Mouse (Mus musculus) hindbrain, embryonic 14.5 days (tissue): ENCODE results near the gene Cd59b. TPM values are rescaled to one million over a fixed set of nuclear protein-coding genes. Genes with fewer than 3 reads are reported as not detected.
A peak's percentile ranks its signal among the peaks of the same experiment; 100 is the strongest.
"Not testable (repeated sequence)": the region's sequence is repeated elsewhere in the genome, so short reads cannot be mapped to it uniquely, and the experiment has no call there.

Experiments used
- ATAC-seq: fragments of 200-750 bp; cut with Nextera tagmentation; 2 replicates; pipeline ENCODE4 v1.8.0; 2017; ENCODE audit warnings: moderate number of reproducible peaks, mild to moderate bottlenecking, moderate TSS enrichment, moderate library complexity; ENCODE audit not compliant: low FRiP score
- DNase-seq: peaks from one replicate; pipeline ENCODE4 v3.0.0-alpha.2; 2015; ENCODE audit warnings: low spot score
- H3K27ac ChIP-seq: fragments of 300-500 bp; sonication (generic); 2 replicates; pipeline ENCODE4 v1.5.1; 2014; ENCODE audit warnings: mild to moderate bottlenecking, moderate library complexity
- H3K27me3 ChIP-seq: fragments of 300-500 bp; sonication (generic); 2 replicates; pipeline ENCODE4 v1.6.1; 2014; ENCODE audit warnings: mild to moderate bottlenecking, low read length, mixed read lengths; ENCODE audit not compliant: control insufficient read depth, insufficient read depth
- H3K36me3 ChIP-seq: fragments of 300-500 bp; sonication (generic); replicated peaks from 2 replicates; pipeline ENCODE4 v1.6.1; 2014; ENCODE audit not compliant: control insufficient read depth, insufficient read depth
- H3K4me1 ChIP-seq: fragments of 300-500 bp; sonication (generic); replicated peaks from 2 replicates; pipeline ENCODE4 v1.6.1; 2014; ENCODE audit warnings: antibody characterized with exemption, low read length, mixed read lengths; ENCODE audit not compliant: control insufficient read depth, insufficient read depth
- H3K4me2 ChIP-seq: fragments of 300-500 bp; sonication (generic); replicated peaks from 2 replicates; pipeline ENCODE4 v1.6.1; 2014; ENCODE audit warnings: mild to moderate bottlenecking, moderate library complexity
- H3K4me3 ChIP-seq: fragments of 300-500 bp; sonication (generic); replicated peaks from 2 replicates; pipeline ENCODE4 v1.5.1; 2014; ENCODE audit warnings: mild to moderate bottlenecking, low read length
- H3K9ac ChIP-seq: fragments of 300-500 bp; sonication (generic); 2 replicates; pipeline ENCODE4 v1.6.1; 2014
- H3K9me3 ChIP-seq: fragments of 300-500 bp; sonication (generic); 2 replicates; pipeline ENCODE4 v1.6.1; 2016; ENCODE audit warnings: low read length; ENCODE audit not compliant: control insufficient read depth
- WGBS: fragments of 180-500 bp; shearing (Covaris S2); extraction: QIAGEN DNeasy Blood & Tissue Kit; methylation state at CpG from one replicate; pipeline ENCODE4 v1.1.7; 2014; 5-methylcytosine and 5-hydroxymethylcytosine counted together
- polyA plus RNA-seq: library from polyadenylated mRNA; unstranded; fragments of >200 nt; fragmentation: Nextera tagmentation; extraction: Ambion mirVana; gene quantifications from 2 replicates; pipeline ENCODE4 v1.2.1, GENCODE M21; 2014

Gene Cd59b
- polyA plus RNA-seq, 1 experiment from 2014 or later: 3.2 TPM

DNA sequence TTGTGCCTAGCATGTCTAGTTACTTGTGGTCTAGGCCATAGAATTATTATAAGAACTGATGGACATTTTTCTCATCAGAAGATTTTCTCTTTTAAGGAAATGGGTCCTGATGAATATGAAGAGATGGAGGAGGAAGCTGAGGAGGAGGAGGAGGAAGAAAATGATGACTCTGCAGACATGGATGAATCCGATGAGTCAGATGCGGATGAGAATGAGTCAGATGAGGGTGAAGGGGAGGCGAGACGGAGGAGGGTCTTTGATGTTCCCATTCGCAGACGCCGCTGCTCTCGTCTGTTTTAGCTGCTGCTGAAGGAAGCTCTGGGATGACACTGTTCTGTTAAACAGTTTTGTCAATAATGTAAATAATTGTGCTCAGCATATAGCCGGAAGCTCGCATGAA, 9.9 kb upstream of the Cd59b start:
- Histone ChIP-seq H3K27me3 (no peaks in the 10 kb centered on the region), H3K27ac (no peak overlapping the region), H3K4me3 (no peak overlapping the region), H3K4me2 (no peak overlapping the region), H3K9me3 (no peaks in the 10 kb centered on the region), H3K4me1 (no peaks in the 10 kb centered on the region), H3K36me3 (peaks cover 41% of the 10 kb centered on the region), H3K9ac (no peak overlapping the region)
- WGBS: 85% methylated on average over 10 of the region's 10 CpGs
- ATAC-seq: no peak
- DNase-seq: no peak

DNA sequence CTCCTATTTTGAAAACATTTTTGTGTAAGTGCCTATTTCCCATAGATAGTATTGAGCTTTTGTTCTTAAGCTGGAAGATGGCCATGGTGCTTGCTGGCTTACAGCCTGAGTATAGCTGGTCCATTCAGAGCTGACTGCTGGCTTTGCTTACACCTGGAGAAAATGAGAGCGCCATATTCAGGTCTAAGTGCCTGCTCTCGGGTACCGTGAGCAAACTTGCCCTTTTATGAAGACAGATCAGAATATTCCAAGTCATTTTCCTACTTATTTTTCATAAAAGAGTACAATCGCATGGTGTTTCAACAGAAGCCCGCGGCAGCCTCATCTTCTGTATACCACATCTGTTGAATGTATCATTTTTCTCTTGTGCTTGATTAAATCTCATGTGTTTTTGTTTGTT, 8.7 kb upstream of the Cd59b start:
- Histone ChIP-seq H3K9me3 (no peaks in the 10 kb centered on the region), H3K9ac (no peak overlapping the region), H3K4me3 (no peak overlapping the region), H3K27me3 (no peaks in the 10 kb centered on the region), H3K4me2 (no peak overlapping the region), H3K36me3 (peaks cover 29% of the 10 kb centered on the region), H3K4me1 (no peaks in the 10 kb centered on the region), H3K27ac (no peak overlapping the region)
- ATAC-seq (no peak), DNase-seq (no peak)
- 96% methylated on average over 6 of the region's 6 CpGs for WGBS

DNA sequence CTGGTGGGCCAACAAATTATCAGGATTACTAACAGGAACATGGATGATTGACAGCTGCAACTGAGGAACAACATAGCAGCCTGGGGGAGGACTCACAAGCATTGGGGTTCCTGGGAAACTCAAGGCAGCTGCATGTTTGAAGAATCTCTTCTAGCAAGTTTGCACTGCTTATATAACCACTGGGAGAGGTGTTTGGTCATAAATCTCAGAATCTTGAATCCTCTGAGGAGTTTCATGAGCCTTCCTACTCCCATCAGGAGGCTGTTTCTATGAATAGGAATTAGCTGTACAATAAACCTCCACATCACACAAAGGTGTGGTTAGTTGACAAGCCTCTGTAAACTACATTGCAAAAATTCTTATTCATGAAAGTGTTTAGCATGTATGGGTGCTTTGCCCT, 7.0 kb upstream of the Cd59b start:
- H3K9me3 ChIP-seq: no peaks in the 10 kb centered on the region
- H3K4me3 ChIP-seq: no peak overlapping the region
- H3K4me1 ChIP-seq: no peaks in the 10 kb centered on the region
- H3K9ac ChIP-seq: no peak overlapping the region
- ATAC-seq (no peak), DNase-seq (no peak)
- no peak overlapping the region for H3K4me2 ChIP-seq
- no peak overlapping the region for H3K27ac ChIP-seq
- H3K36me3 ChIP-seq: peaks cover 29% of the 10 kb centered on the region
- H3K27me3 ChIP-seq: no peaks in the 10 kb centered on the region

DNA sequence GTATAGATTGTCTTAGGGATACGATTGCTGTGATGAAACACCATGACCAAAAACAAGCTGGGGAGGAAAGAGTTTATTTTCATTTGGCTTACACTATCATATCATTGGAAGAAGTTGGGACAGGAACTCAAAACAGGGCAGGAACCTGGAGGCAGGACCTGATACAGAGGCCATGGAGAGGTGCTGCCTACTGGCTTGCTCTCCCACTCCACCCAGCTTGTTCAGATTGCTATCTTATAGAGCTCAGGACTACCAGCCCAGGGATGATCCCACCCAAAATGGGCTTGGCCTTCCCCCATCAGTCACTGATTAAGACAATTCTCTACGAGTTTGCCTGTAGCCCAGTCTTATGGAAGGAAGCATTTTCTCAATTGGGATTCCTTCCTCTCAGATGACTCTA, 5.5 kb upstream of the Cd59b start:
- H3K9me3 ChIP-seq: no peaks in the 10 kb centered on the region
- no peaks in the 10 kb centered on the region for H3K27me3 ChIP-seq
- H3K4me1 ChIP-seq: no peaks in the 10 kb centered on the region
- no peak overlapping the region for H3K27ac ChIP-seq
- peaks cover 22% of the 10 kb centered on the region for H3K36me3 ChIP-seq
- DNase-seq (no peak), ATAC-seq (no peak)
- no peak overlapping the region for H3K4me2 ChIP-seq
- H3K4me3 ChIP-seq: no peak overlapping the region
- WGBS: 91% methylated on average over 2 of the region's 2 CpGs
- H3K9ac ChIP-seq: no peak overlapping the region

DNA sequence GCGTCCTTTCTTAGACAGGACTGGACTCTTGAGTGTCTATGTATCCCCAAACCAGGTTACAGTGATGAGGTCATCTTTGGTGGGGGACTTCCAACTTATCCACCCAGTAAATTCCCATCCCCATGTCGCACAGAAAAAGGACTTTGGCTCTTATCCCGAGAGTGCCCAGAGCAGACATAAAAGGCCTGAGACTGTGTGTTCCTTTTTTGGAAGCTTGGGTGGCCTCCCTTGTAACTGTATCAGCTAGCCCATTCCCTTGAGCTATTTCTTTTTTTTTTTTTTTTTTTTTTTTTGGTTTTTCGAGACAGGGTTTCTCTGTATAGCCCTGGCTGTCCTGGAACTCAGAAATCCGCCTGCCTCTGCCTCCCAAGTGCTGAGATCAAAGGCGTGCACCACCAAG, 4.1 kb upstream of the Cd59b start, which contains the start of gene Gm10912:
Gene Gm10912, plus strand, starts transcription at position 301 of the 400 bp plus-strand sequence.
- not testable (repeated sequence) for H3K9ac ChIP-seq, ATAC-seq, DNase-seq, H3K9me3 ChIP-seq, H3K27me3 ChIP-seq, H3K4me2 ChIP-seq, H3K27ac ChIP-seq, H3K4me3 ChIP-seq, H3K4me1 ChIP-seq
- WGBS: 91% methylated on average over 5 of the region's 6 CpGs
- peaks cover 12% of the 10 kb centered on the region for H3K36me3 ChIP-seq

DNA sequence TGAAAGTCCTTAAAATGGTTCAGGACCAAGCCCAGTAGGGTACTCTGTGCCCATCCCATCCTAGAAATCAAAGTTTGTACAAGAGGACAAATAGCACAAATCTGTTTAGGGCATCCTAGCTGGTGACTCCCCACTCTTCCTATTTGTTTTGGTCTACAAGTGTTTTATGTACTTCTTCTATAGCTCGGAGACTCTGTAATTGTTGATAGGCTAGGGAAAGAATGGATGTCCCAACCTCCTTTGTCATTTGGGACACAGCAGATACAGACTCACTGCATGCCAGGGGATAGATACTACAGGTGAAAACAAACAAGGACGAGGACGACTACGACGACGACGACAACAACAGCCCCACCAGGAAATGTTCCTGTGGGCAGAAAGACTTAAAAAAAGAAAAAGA, 1.2 kb upstream of the Cd59b start, which contains the start of gene Gm10799:
Gene Gm10799, minus strand, starts transcription at position 101 of the 400 bp plus-strand sequence.
- not testable (repeated sequence) for DNase-seq, H3K27me3 ChIP-seq, H3K9me3 ChIP-seq, H3K27ac ChIP-seq, H3K4me1 ChIP-seq, H3K9ac ChIP-seq, ATAC-seq, H3K36me3 ChIP-seq, H3K4me3 ChIP-seq
- 81% methylated on average over 7 of the region's 7 CpGs for WGBS
- H3K4me2 ChIP-seq: 0 out of 2 replicates have a peak within 1 kb of the TSS, but pooled peaks have one; percentile 52

DNA sequence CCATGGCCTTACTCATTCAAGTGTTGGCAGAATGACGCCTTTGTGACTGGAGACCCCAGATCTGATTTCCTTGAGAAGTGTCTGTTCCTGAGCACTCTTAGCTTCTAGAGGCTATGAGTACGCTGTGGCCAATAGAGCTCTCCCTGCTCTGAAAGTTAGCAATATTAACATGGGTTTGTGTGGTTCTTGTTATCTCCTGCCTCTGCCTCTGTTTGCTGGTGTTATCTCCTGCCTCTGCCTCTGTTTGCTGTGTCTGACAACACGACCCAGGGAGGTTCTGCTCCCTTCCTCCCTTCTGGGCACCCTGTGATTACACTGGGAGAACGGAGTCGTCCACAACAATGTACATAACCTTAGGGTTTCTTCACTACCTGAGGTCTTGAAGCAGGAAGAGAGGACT, 8.6 kb downstream of the Cd59b start:
- not testable (repeated sequence) for H3K9me3 ChIP-seq, H3K4me1 ChIP-seq, H3K27me3 ChIP-seq, DNase-seq, H3K27ac ChIP-seq, H3K9ac ChIP-seq, H3K4me3 ChIP-seq, ATAC-seq, H3K36me3 ChIP-seq, H3K4me2 ChIP-seq
- 83% methylated on average over 5 of the region's 5 CpGs for WGBS

DNA sequence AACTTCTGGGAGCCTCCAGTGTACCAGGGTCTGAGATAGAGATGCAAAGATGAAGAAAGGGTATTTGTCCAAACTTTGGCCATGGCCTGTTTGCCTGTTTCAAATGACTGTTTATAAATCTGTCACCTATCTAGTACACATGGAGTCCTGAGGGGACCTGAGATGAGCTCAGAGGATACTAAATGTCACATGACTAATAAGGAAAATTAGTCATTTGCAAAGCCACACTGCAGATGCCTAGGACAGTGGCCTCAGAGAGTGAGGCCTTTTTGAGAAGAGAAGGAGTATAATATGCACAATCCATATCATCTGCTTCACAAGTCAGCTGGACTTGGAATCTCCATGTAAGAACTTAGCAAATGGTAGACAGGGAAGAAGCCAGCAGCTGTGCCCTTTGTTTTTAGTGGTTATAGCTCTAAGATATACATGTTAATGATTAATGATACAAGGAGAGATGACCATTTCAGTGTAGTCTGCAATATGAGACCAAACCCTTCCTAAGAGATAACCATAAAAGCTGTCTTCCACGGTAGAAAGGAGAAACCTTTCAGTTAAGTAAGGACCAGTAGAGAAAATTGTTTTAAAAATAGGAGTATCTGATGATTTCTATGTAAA, 11.9 kb downstream of the Cd59b start:
- no CpG with 5 or more reads among the region's 1 CpGs for WGBS
- H3K9me3 ChIP-seq, ATAC-seq, H3K4me1 ChIP-seq, H3K4me2 ChIP-seq, H3K27ac ChIP-seq, H3K27me3 ChIP-seq, H3K36me3 ChIP-seq, H3K4me3 ChIP-seq, H3K9ac ChIP-seq, DNase-seq: not testable (repeated sequence)

DNA sequence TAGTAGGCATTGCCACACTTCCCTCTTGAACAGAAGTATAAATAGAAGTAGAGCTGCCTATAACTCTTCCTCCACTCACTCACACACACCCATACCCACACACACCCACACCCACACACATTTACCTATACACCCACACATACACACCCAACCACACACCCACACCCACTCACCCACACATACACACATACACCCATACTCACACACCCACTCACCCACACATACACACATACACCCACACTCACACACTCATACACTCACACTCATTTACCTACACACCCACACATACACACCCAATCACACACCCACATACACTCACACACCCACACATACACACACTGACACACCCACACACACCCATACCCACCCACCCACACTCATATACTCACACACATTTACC, 12.8 kb downstream of the Cd59b start:
- no peaks in the 10 kb centered on the region for H3K36me3 ChIP-seq
- no peaks in the 10 kb centered on the region for H3K4me1 ChIP-seq
- no peak overlapping the region for H3K4me2 ChIP-seq
- no peak for DNase-seq
- H3K4me3 ChIP-seq: no peak overlapping the region
- no peak overlapping the region for H3K27ac ChIP-seq
- H3K27me3 ChIP-seq: no peaks in the 10 kb centered on the region
- ATAC-seq: no peak
- no peak overlapping the region for H3K9ac ChIP-seq
- no peaks in the 10 kb centered on the region for H3K9me3 ChIP-seq

DNA sequence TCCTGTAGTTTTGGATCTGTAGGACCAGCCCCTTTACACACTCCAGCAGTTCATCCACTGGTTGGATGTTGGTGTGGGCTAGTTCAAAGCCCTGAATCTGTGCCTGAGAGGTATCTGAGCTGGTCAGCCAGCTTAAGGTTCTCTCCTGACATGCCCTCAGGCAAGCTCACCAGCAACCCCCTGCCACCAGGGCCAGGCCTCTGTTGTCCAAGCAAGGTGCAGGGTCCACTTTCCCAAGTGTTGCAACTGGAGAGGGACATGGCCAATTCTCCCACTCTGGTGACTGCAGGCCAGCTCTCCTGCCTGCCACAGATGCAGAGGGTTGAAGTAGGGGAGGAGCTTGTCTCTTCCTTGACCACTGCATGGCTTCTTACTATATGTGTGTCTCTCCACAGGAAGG, 14.4 kb downstream of the Cd59b start:
- not testable (repeated sequence) for H3K9ac ChIP-seq, H3K27ac ChIP-seq, H3K27me3 ChIP-seq, H3K4me2 ChIP-seq, H3K9me3 ChIP-seq, DNase-seq, H3K4me1 ChIP-seq, ATAC-seq, H3K4me3 ChIP-seq, H3K36me3 ChIP-seq
